Mouse (Mus musculus) G1E (cell line): ENCODE data around the gene Ppp2r5a. TPM values are rescaled to one million over a fixed set of nuclear protein-coding genes. Genes with fewer than 3 reads are reported as not detected.

Source experiments
- ATAC-seq: 2 replicates; pipeline ENCODE4 v1.8.0; 2016; ENCODE audit warnings: mild to moderate bottlenecking; ENCODE audit not compliant: insufficient number of reproducible peaks, poor library complexity, low FRiP score, severe bottlenecking; ENCODE audit errors: extremely low read depth
- DNase-seq: peaks from one replicate; pipeline ENCODE4 v3.0.0; 2012; ENCODE audit warnings: low spot score
- H3K27me3 ChIP-seq: 2 replicates; pipeline ENCODE4 v1.6.1; 2012; ENCODE audit warnings: mild to moderate bottlenecking, low read length, inconsistent platforms; ENCODE audit not compliant: insufficient read depth
- H3K36me3 ChIP-seq: replicated peaks from 2 replicates; pipeline ENCODE3; 2012; ENCODE audit warnings: mild to moderate bottlenecking, inconsistent platforms
- H3K4me1 ChIP-seq: 2 replicates; pipeline ENCODE4 v1.6.1; 2012; ENCODE audit warnings: low read depth, low read length, inconsistent platforms, mixed read lengths; ENCODE audit not compliant: insufficient read depth
- H3K4me3 ChIP-seq: 2 replicates; pipeline ENCODE4 v1.5.1; 2012; ENCODE audit warnings: low read depth, mild to moderate bottlenecking, inconsistent platforms, low read length, moderate library complexity, mixed read lengths
- H3K9me3 ChIP-seq: replicated peaks from 2 replicates; pipeline ENCODE4 v1.6.1; 2012; ENCODE audit warnings: inconsistent platforms
- CTCF ChIP-seq: IDR thresholded peaks from 2 replicates; pipeline ENCODE4 v1.5.1; 2012; ENCODE audit warnings: low read depth, low read length, inconsistent platforms, mixed read lengths
- GATA1 ChIP-seq: IDR thresholded peaks from 2 replicates; pipeline ENCODE4 v1.6.1; 2012; ENCODE audit warnings: borderline replicate concordance, low read length, inconsistent platforms, mixed read lengths
- GATA2 ChIP-seq: IDR thresholded peaks from 2 replicates; pipeline ENCODE4 v1.6.1; 2012; ENCODE audit warnings: low read depth, low read length, inconsistent platforms, borderline replicate concordance
- POLR2AphosphoS5 ChIP-seq: IDR thresholded peaks from 2 replicates; pipeline ENCODE4 v1.6.1; 2012; ENCODE audit warnings: low read depth, low read length, inconsistent platforms; ENCODE audit not compliant: insufficient replicate concordance
- TAL1 ChIP-seq: conservative IDR thresholded peaks from 2 replicates; pipeline ENCODE4 v1.6.1; 2012; ENCODE audit warnings: low read depth, low read length, inconsistent platforms, mixed read lengths
- polyA plus RNA-seq: library from polyadenylated mRNA; stranded (reverse); fragments of >175 nt; gene quantifications from 2 replicates; pipeline ENCODE4 v1.2.3, GENCODE M21; 2012
- total RNA-seq, 2 experiments: library from RNA; stranded (forward) in 1 of 2; stranded (reverse) in 1 of 2; fragments of 200-1000 nt in 1 of 2; fragments of >200 nt in 1 of 2; fragmentation: Nextera tagmentation in 1 of 2; gene quantifications; 2 replicates each; pipeline ENCODE4 v1.2.3; 2014 to 2017

Gene Ppp2r5a
- total and polyA plus RNA-seq, 3 experiments = 45.1 to 133 (median 133) TPM

- Histone ChIP-seq H3K27me3 (no peaks in the 10 kb centered on the region), H3K4me1 (peaks cover 32% of the 10 kb centered on the region), H3K36me3 (no peaks in the 10 kb centered on the region), H3K4me3 (peak overlapping the region; percentile 80), H3K9me3 (peaks cover 6% of the 10 kb centered on the region)
- no peak for ATAC-seq
- DNase-seq = no peak
- TF ChIP-seq TAL1 (no peak), CTCF (no peak), GATA2 (no peak), GATA1 (no peak), POLR2AphosphoS5 (no peak)
These were observed 7.9 kb downstream of the Ppp2r5a start for GRCm38 (mm10) chr1:191395200-191395599.

DNA sequence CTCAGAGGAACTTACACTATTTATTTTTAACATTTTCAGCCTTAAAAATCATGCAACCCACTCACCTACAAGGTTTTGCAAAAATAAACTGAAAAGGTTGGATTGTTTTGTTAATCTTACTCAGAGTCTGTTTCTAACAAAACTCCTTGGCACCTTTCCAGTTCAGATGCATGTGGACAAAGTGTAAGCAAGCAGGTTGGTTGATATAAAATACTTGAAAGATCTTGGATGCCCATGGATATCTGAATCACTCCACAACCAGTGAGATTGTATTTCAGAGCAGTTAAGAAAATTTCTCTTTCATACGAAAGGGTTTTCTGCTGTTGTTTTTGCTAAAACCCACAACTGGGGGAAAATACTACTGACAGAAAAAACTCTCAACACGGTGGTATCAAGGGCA lies 8.9 kb downstream of the Ppp2r5a start:
- peaks cover 6% of the 10 kb centered on the region for H3K9me3 ChIP-seq
- no peaks in the 10 kb centered on the region for H3K27me3 ChIP-seq
- peaks cover 32% of the 10 kb centered on the region for H3K4me1 ChIP-seq
- TF ChIP-seq GATA1 (no peak), POLR2AphosphoS5 (no peak), TAL1 (no peak), GATA2 (no peak), CTCF (no peak)
- no peak for ATAC-seq
- DNase-seq = no peak
- H3K4me3 ChIP-seq = peak overlapping the region; percentile 80; the same call in 1 of the 2 replicates
- H3K36me3 ChIP-seq = no peaks in the 10 kb centered on the region

DNA sequence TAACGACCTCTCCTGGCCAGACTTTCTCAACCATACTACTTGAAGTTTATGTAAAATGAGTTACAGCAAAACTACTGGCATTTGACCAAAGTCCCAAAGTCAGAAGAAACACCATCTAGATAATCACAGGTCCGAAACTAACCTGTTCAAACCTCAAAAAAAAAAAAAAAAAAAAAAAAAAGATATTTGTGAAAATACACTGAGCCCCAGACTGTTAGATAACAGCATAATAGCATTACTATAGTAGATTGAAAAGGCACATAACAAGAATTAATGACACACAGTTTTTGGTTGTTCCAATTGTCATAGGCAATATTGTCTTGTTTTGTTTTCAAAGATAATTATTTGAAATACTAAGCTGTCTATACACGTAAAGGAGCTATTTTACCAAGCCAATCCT lies 9.5 kb downstream of the Ppp2r5a start:
- Histone ChIP-seq H3K36me3 (no peaks in the 10 kb centered on the region), H3K27me3 (no peaks in the 10 kb centered on the region), H3K9me3 (peaks cover 6% of the 10 kb centered on the region), H3K4me1 (peaks cover 32% of the 10 kb centered on the region), H3K4me3 (no peak overlapping the region)
- DNase-seq = no peak
- TF ChIP-seq CTCF = no peak
- TF ChIP-seq GATA1 = no peak
- TF ChIP-seq POLR2AphosphoS5 = no peak
- no peak for TF ChIP-seq TAL1
- TF ChIP-seq GATA2 = no peak
- ATAC-seq = no peak

- Histone ChIP-seq H3K36me3 (no peaks in the 10 kb centered on the region), H3K27me3 (no peaks in the 10 kb centered on the region), H3K4me3 (no peak overlapping the region), H3K4me1 (peaks cover 28% of the 10 kb centered on the region), H3K9me3 (peaks cover 3% of the 10 kb centered on the region)
- peak; percentile 66 for ATAC-seq
- DNase-seq = no peak
- TF ChIP-seq GATA2 = no peak
- no peak for TF ChIP-seq CTCF
- TF ChIP-seq GATA1 = no peak
- TF ChIP-seq TAL1 = no peak
- no peak for TF ChIP-seq POLR2AphosphoS5
These were observed 11.8 kb downstream of the Ppp2r5a start for GRCm38 (mm10) chr1:191391311-191391710.

DNA sequence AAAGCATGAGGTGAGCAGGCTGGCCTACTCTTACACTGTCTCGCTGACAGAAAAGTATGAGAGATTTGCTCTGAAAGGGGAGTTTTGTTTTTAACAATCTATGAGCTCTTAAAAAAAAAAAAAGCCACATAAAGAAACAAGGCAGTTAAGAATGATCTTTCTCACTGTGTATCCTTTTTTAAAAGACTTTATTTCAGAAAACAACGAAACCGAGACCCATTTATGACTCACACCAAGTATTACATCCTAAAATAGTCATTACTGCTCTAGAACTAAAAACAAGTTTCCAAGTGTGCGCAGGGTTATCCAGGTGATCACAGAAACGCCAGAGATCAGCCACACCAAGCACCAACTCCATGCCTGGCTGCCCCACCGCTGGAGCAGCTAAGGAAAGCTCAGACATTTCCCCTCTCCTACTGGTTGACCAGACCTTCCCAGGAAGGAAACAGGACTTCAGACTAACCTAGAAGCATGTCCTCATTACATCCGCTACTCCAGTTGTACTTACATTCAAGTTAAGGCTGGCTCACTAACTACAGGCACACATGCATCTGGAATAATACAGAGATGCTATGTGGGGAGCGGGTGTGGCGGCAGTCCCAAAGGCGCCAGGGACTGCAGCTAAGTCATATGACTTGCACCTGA lies 18.2 kb downstream of the Ppp2r5a start:
- Histone ChIP-seq H3K9me3 (no peaks in the 10 kb centered on the region), H3K4me1 (peaks cover 14% of the 10 kb centered on the region), H3K27me3 (no peaks in the 10 kb centered on the region), H3K36me3 (peaks cover 17% of the 10 kb centered on the region), H3K4me3 (no peak overlapping the region)
- TF ChIP-seq GATA2 = no peak
- no peak for TF ChIP-seq POLR2AphosphoS5
- no peak for TF ChIP-seq GATA1
- no peak for TF ChIP-seq TAL1
- TF ChIP-seq CTCF = no peak
- no peak for ATAC-seq
- DNase-seq = no peak

GRCm38 (mm10) chr1:191381955-191382736 lies 20.9 kb downstream of the Ppp2r5a start:
- peaks cover 32% of the 10 kb centered on the region for H3K4me1 ChIP-seq
- peaks cover 18% of the 10 kb centered on the region for H3K36me3 ChIP-seq
- no peak overlapping the region for H3K4me3 ChIP-seq
- ATAC-seq = no peak
- no peaks in the 10 kb centered on the region for H3K27me3 ChIP-seq
- no peak for TF ChIP-seq TAL1
- no peak for TF ChIP-seq POLR2AphosphoS5
- TF ChIP-seq GATA2 = no peak
- TF ChIP-seq GATA1 = no peak
- no peak for TF ChIP-seq CTCF
- H3K9me3 ChIP-seq = no peaks in the 10 kb centered on the region
- DNase-seq = no peak
